Mouse (Mus musculus): ENCODE results near the gene Ssr4. TPM values are rescaled to one million over a fixed set of nuclear protein-coding genes. Genes with fewer than 3 reads are reported as not detected.
"Not testable (repeated sequence)": the region's sequence is repeated elsewhere in the genome, so short reads cannot be mapped to it uniquely, and the experiment has no call there.

Gene Ssr4
- 372 and 400 TPM in 2 replicates for polyA plus RNA-seq (2015; fragmentation: Nextera tagmentation; extraction: Ambion mirVana)

- peak within 1 kb of the TSS; percentile 77 for H3K9ac ChIP-seq (ENCODE audit: low read length)
- 15% methylated on average over 51 of the region's 52 CpGs for WGBS
- ATAC-seq (ENCODE audit: low FRiP score, low TSS enrichment), result peak; percentile 96
- peak within 1 kb of the TSS; percentile 89 for H3K27ac ChIP-seq (replicated peaks)
- H3K4me3 ChIP-seq (ENCODE audit: low read depth, low read length), result peak within 1 kb of the TSS; percentile 56
- H3K4me2 ChIP-seq (replicated peaks; ENCODE audit: low read depth), result peak within 1 kb of the TSS; percentile 59
- no peaks in the 10 kb centered on the region for H3K27me3 ChIP-seq (ENCODE audit: control insufficient read depth, insufficient read depth, low read length)
- TF ChIP-seq EP300 (optimal IDR thresholded peaks at IDR 0.05), result peak; percentile 96
- TF ChIP-seq CTCF (IDR thresholded peaks at IDR 0.05; ENCODE audit: low read depth), result peak; percentile 67
- H3K4me1 ChIP-seq (replicated peaks; ENCODE audit: control insufficient read depth, insufficient read depth), result no peaks in the 10 kb centered on the region
- peak; percentile 92 for DNase-seq (ENCODE audit: low spot score)
- no peaks in the 10 kb centered on the region for H3K9me3 ChIP-seq (ENCODE audit: control insufficient read depth, low read length)
- no peaks in the 10 kb centered on the region for H3K36me3 ChIP-seq (ENCODE audit: control insufficient read depth, insufficient read depth, low read length)
Observed at GRCm38 (mm10) chrX:73786364-73787224, at the start of gene Ssr4, which contains the start of gene Idh3g. Gene Ssr4 (plus strand): TSS chrX:73787028. Gene Idh3g (minus strand): TSS chrX:73786897.

GRCm38 (mm10) chrX:73738155-73738554, 48.7 kb upstream of the Ssr4 start:
- Histone ChIP-seq H3K4me2 (replicated peaks; ENCODE audit: low read depth) (no peak overlapping the region), H3K36me3 (ENCODE audit: control insufficient read depth, insufficient read depth, low read length) (no peaks in the 10 kb centered on the region), H3K27me3 (ENCODE audit: control insufficient read depth, insufficient read depth, low read length) (no peaks in the 10 kb centered on the region), H3K27ac (replicated peaks) (no peak overlapping the region), H3K4me1 (replicated peaks; ENCODE audit: control insufficient read depth, insufficient read depth) (no peaks in the 10 kb centered on the region), H3K4me3 (ENCODE audit: low read depth, low read length) (no peak overlapping the region), H3K9ac (ENCODE audit: low read length) (no peak overlapping the region), H3K9me3 (ENCODE audit: control insufficient read depth, low read length) (no peaks in the 10 kb centered on the region)
- 29% methylated on average over 1 of the region's 1 CpGs for WGBS
- no peak for DNase-seq (ENCODE audit: low spot score)
- TF ChIP-seq EP300 (optimal IDR thresholded peaks at IDR 0.05) (no peak), CTCF (IDR thresholded peaks at IDR 0.05; ENCODE audit: low read depth) (peak; percentile 40)
- no peak for ATAC-seq (ENCODE audit: low FRiP score, low TSS enrichment)

DNA sequence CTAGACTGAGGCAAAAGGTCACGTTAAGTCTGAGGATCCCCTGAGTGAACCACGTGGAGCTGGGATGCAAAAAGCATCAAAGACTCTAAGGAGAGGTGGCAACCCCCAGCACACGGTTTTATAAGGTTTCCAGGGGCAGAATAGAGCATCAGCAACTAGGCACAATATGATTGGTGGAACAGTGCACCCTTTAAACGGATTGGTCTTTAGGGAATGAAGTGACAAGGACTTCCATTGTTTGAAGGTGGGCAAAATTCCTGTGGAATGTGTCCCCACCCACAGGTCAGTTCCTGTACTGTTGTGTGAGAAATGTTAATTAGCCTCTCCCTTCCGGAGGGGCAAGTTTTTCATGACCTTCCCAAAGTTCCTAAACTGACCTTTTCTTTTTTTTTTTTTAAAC, 47.7 kb upstream of the Ssr4 start:
- H3K4me2 ChIP-seq (replicated peaks; ENCODE audit: low read depth), result no peak overlapping the region
- DNase-seq (ENCODE audit: low spot score) (no peak), ATAC-seq (ENCODE audit: low FRiP score, low TSS enrichment) (no peak)
- H3K4me1 ChIP-seq (replicated peaks; ENCODE audit: control insufficient read depth, insufficient read depth), result no peaks in the 10 kb centered on the region
- no peak overlapping the region for H3K4me3 ChIP-seq (ENCODE audit: low read depth, low read length)
- TF ChIP-seq EP300 (optimal IDR thresholded peaks at IDR 0.05) (no peak), CTCF (IDR thresholded peaks at IDR 0.05; ENCODE audit: low read depth) (no peak)
- H3K9ac ChIP-seq (ENCODE audit: low read length), result no peak overlapping the region
- no peaks in the 10 kb centered on the region for H3K36me3 ChIP-seq (ENCODE audit: control insufficient read depth, insufficient read depth, low read length)
- 43% methylated on average over 5 of the region's 5 CpGs for WGBS
- H3K9me3 ChIP-seq (ENCODE audit: control insufficient read depth, low read length), result no peaks in the 10 kb centered on the region
- no peak overlapping the region for H3K27ac ChIP-seq (replicated peaks)
- H3K27me3 ChIP-seq (ENCODE audit: control insufficient read depth, insufficient read depth, low read length), result no peaks in the 10 kb centered on the region

GRCm38 (mm10) chrX:73739841-73740240, 47.0 kb upstream of the Ssr4 start:
- not testable (repeated sequence) for H3K9ac ChIP-seq (ENCODE audit: low read length); H3K9me3 ChIP-seq (ENCODE audit: control insufficient read depth, low read length); H3K27ac ChIP-seq (replicated peaks); H3K4me2 ChIP-seq (replicated peaks; ENCODE audit: low read depth); H3K4me1 ChIP-seq (replicated peaks; ENCODE audit: control insufficient read depth, insufficient read depth); H3K27me3 ChIP-seq (ENCODE audit: control insufficient read depth, insufficient read depth, low read length); DNase-seq (ENCODE audit: low spot score); H3K36me3 ChIP-seq (ENCODE audit: control insufficient read depth, insufficient read depth, low read length); H3K4me3 ChIP-seq (ENCODE audit: low read depth, low read length); ATAC-seq (ENCODE audit: low FRiP score, low TSS enrichment)
- WGBS, result 93% methylated on average over 7 of the region's 7 CpGs

GRCm38 (mm10) chrX:73744774-73745481, 41.9 kb upstream of the Ssr4 start:
- Histone ChIP-seq H3K4me1 (replicated peaks; ENCODE audit: control insufficient read depth, insufficient read depth) (no peaks in the 10 kb centered on the region), H3K27ac (replicated peaks) (no peak overlapping the region), H3K27me3 (ENCODE audit: control insufficient read depth, insufficient read depth, low read length) (no peaks in the 10 kb centered on the region), H3K4me2 (replicated peaks; ENCODE audit: low read depth) (no peak overlapping the region), H3K4me3 (ENCODE audit: low read depth, low read length) (no peak overlapping the region), H3K9ac (ENCODE audit: low read length) (no peak overlapping the region), H3K9me3 (ENCODE audit: control insufficient read depth, low read length) (no peaks in the 10 kb centered on the region), H3K36me3 (ENCODE audit: control insufficient read depth, insufficient read depth, low read length) (no peaks in the 10 kb centered on the region)
- ATAC-seq (ENCODE audit: low FRiP score, low TSS enrichment) (peak; percentile 49; the same call in 1 of the 2 replicates), DNase-seq (ENCODE audit: low spot score) (no peak)
- TF ChIP-seq EP300 (optimal IDR thresholded peaks at IDR 0.05) (no peak), CTCF (IDR thresholded peaks at IDR 0.05; ENCODE audit: low read depth) (no peak)
- WGBS, result 65% methylated on average over 1 of the region's 1 CpGs

- Histone ChIP-seq H3K9ac (ENCODE audit: low read length) (no peak overlapping the region), H3K4me1 (replicated peaks; ENCODE audit: control insufficient read depth, insufficient read depth) (no peaks in the 10 kb centered on the region), H3K36me3 (ENCODE audit: control insufficient read depth, insufficient read depth, low read length) (no peaks in the 10 kb centered on the region), H3K9me3 (ENCODE audit: control insufficient read depth, low read length) (no peaks in the 10 kb centered on the region), H3K27me3 (ENCODE audit: control insufficient read depth, insufficient read depth, low read length) (no peaks in the 10 kb centered on the region), H3K27ac (replicated peaks) (no peak overlapping the region), H3K4me3 (ENCODE audit: low read depth, low read length) (no peak overlapping the region), H3K4me2 (replicated peaks; ENCODE audit: low read depth) (no peak overlapping the region)
- 90% methylated on average over 1 of the region's 1 CpGs for WGBS
- TF ChIP-seq EP300 (optimal IDR thresholded peaks at IDR 0.05) (no peak), CTCF (IDR thresholded peaks at IDR 0.05; ENCODE audit: low read depth) (no peak; the same call in 1 of the 2 replicates)
- ATAC-seq (ENCODE audit: low FRiP score, low TSS enrichment) (no peak), DNase-seq (ENCODE audit: low spot score) (no peak)
Observed at GRCm38 (mm10) chrX:73748977-73749376, 37.9 kb upstream of the Ssr4 start.

All from stomach, postnatal 0 days (tissue).